Mouse (Mus musculus) stomach, postnatal 0 days (tissue): ENCODE data around the gene Baz1a.

Experiments
- CTCF ChIP-seq: IDR thresholded peaks from 2 replicates; pipeline ENCODE4 v1.5.1; 2016; ENCODE audit warnings: antibody characterized with exemption, low read depth, mild to moderate bottlenecking, moderate library complexity
- EP300 ChIP-seq: optimal IDR thresholded peaks from 2 replicates; pipeline ENCODE3; 2016; ENCODE audit warnings: antibody characterized with exemption

DNA sequence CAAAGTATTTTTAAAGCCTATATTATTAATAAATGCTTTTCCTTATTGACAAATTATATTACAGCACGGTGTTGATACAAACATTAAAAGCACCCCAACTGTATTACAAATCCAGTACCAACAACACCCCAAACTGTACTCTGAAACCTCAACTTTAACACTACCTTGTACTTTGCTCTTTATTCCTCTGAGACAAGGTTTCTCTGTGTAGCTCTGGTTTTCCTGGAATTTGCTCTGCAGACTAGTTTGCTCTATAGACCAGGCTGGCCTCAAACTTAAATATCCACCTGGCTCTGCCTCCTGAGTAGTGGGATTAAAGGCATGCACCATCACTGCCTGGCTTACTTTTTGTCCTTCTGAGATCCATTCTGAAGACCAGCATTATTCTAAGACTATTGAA lies 48.0 kb upstream of the Baz1a start:
- TF ChIP-seq CTCF (no peak), EP300 (no peak)
